Mouse (Mus musculus): Measurements from ENCODE around the gene Krtap29-1.

Krtap29-1 gene

GRCm38 (mm10) chr11:99978953-99979352, at the start of gene Krtap29-1:
TSS of gene Krtap29-1 (minus strand) at chr11:99979053.
- in situ Hi-C loops (cut with MboI; ENCODE audit: low pct_unique_long_range_greater_than_20kb in 1 of 2, low sequenced_read_pairs in 2 of 2, unreplicated experiment in 1 of 2): no loop called here

- in situ Hi-C loops (cut with MboI; ENCODE audit: low pct_unique_long_range_greater_than_20kb in 1 of 2, low sequenced_read_pairs in 2 of 2, unreplicated experiment in 1 of 2): no loop called here
Measured at GRCm38 (mm10) chr11:100021438-100021837, 42.6 kb upstream of the Krtap29-1 start.

GRCm38 (mm10) chr11:100019466-100019865, 40.6 kb upstream of the Krtap29-1 start:
- in situ Hi-C loops (cut with MboI; ENCODE audit: low pct_unique_long_range_greater_than_20kb in 1 of 2, low sequenced_read_pairs in 2 of 2, unreplicated experiment in 1 of 2): no loop called here

GRCm38 (mm10) chr11:100016112-100016511, 37.3 kb upstream of the Krtap29-1 start, which contains the start of gene Krt33a:
TSS of gene Krt33a (minus strand) at chr11:100016212.
- in situ Hi-C loops (cut with MboI; ENCODE audit: low pct_unique_long_range_greater_than_20kb in 1 of 2, low sequenced_read_pairs in 2 of 2, unreplicated experiment in 1 of 2): no loop called here

- in situ Hi-C loops (cut with MboI; ENCODE audit: low pct_unique_long_range_greater_than_20kb in 1 of 2, low sequenced_read_pairs in 2 of 2, unreplicated experiment in 1 of 2): no loop called here
Measured at GRCm38 (mm10) chr11:100013691-100014171, 34.9 kb upstream of the Krtap29-1 start.

- in situ Hi-C loops (cut with MboI; ENCODE audit: low pct_unique_long_range_greater_than_20kb in 1 of 2, low sequenced_read_pairs in 2 of 2, unreplicated experiment in 1 of 2): no loop called here
Measured at GRCm38 (mm10) chr11:100010682-100011081, 31.8 kb upstream of the Krtap29-1 start.

- in situ Hi-C loops (cut with MboI; ENCODE audit: low pct_unique_long_range_greater_than_20kb in 1 of 2, low sequenced_read_pairs in 2 of 2, unreplicated experiment in 1 of 2): no loop called here
Measured at GRCm38 (mm10) chr11:100008336-100008735, 29.5 kb upstream of the Krtap29-1 start.

GRCm38 (mm10) chr11:100006624-100007023, 27.8 kb upstream of the Krtap29-1 start:
- in situ Hi-C loops (cut with MboI; ENCODE audit: low pct_unique_long_range_greater_than_20kb in 1 of 2, low sequenced_read_pairs in 2 of 2, unreplicated experiment in 1 of 2): no loop called here

- in situ Hi-C loops (cut with MboI; ENCODE audit: low pct_unique_long_range_greater_than_20kb in 1 of 2, low sequenced_read_pairs in 2 of 2, unreplicated experiment in 1 of 2): no loop called here
Measured at GRCm38 (mm10) chr11:100005905-100006304, 27.1 kb upstream of the Krtap29-1 start.

- in situ Hi-C loops (cut with MboI; ENCODE audit: low pct_unique_long_range_greater_than_20kb in 1 of 2, low sequenced_read_pairs in 2 of 2, unreplicated experiment in 1 of 2): no loop called here
Measured at GRCm38 (mm10) chr11:100004846-100005245, 26.0 kb upstream of the Krtap29-1 start.

- in situ Hi-C loops (cut with MboI; ENCODE audit: low pct_unique_long_range_greater_than_20kb in 1 of 2, low sequenced_read_pairs in 2 of 2, unreplicated experiment in 1 of 2): no loop called here
Measured at GRCm38 (mm10) chr11:99999091-99999490, 20.2 kb upstream of the Krtap29-1 start.

- in situ Hi-C loops (cut with MboI; ENCODE audit: low pct_unique_long_range_greater_than_20kb in 1 of 2, low sequenced_read_pairs in 2 of 2, unreplicated experiment in 1 of 2): no loop called here
Measured at GRCm38 (mm10) chr11:99994384-99994661, 15.5 kb upstream of the Krtap29-1 start.

- in situ Hi-C loops (cut with MboI; ENCODE audit: low pct_unique_long_range_greater_than_20kb in 1 of 2, low sequenced_read_pairs in 2 of 2, unreplicated experiment in 1 of 2): no loop called here
Measured at GRCm38 (mm10) chr11:99993620-99994383, 14.9 kb upstream of the Krtap29-1 start, which contains the start of gene Krtap17-1. TSS of gene Krtap17-1 (minus strand) at chr11:99993994.

GRCm38 (mm10) chr11:99990571-99990970, 11.7 kb upstream of the Krtap29-1 start:
- in situ Hi-C loops (cut with MboI; ENCODE audit: low pct_unique_long_range_greater_than_20kb in 1 of 2, low sequenced_read_pairs in 2 of 2, unreplicated experiment in 1 of 2): no loop called here

- in situ Hi-C loops (cut with MboI; ENCODE audit: low pct_unique_long_range_greater_than_20kb in 1 of 2, low sequenced_read_pairs in 2 of 2, unreplicated experiment in 1 of 2): no loop called here
Measured at GRCm38 (mm10) chr11:99989881-99990405, 11.1 kb upstream of the Krtap29-1 start.

GRCm38 (mm10) chr11:99988530-99988929, 9.7 kb upstream of the Krtap29-1 start:
- in situ Hi-C loops (cut with MboI; ENCODE audit: low pct_unique_long_range_greater_than_20kb in 1 of 2, low sequenced_read_pairs in 2 of 2, unreplicated experiment in 1 of 2): no loop called here

- in situ Hi-C loops (cut with MboI; ENCODE audit: low pct_unique_long_range_greater_than_20kb in 1 of 2, low sequenced_read_pairs in 2 of 2, unreplicated experiment in 1 of 2): no loop called here
Measured at GRCm38 (mm10) chr11:99986180-99986647, 7.4 kb upstream of the Krtap29-1 start, which contains the start of gene Krtap16-1. TSS of gene Krtap16-1 (minus strand) at chr11:99986597.

GRCm38 (mm10) chr11:99985291-99986092, 6.6 kb upstream of the Krtap29-1 start:
- in situ Hi-C loops (cut with MboI; ENCODE audit: low pct_unique_long_range_greater_than_20kb in 1 of 2, low sequenced_read_pairs in 2 of 2, unreplicated experiment in 1 of 2): no loop called here

- in situ Hi-C loops (cut with MboI; ENCODE audit: low pct_unique_long_range_greater_than_20kb in 1 of 2, low sequenced_read_pairs in 2 of 2, unreplicated experiment in 1 of 2): no loop called here
Measured at GRCm38 (mm10) chr11:99983442-99983841, 4.6 kb upstream of the Krtap29-1 start.
